Mouse (Mus musculus): Measurements from ENCODE around the gene Fgfbp3. TPM values are rescaled to one million over a fixed set of nuclear protein-coding genes. Genes with fewer than 3 reads are reported as not detected.

Fgfbp3 gene
- polyA plus RNA-seq, 1 experiment from 2014 or later = 3.1 TPM

DNA sequence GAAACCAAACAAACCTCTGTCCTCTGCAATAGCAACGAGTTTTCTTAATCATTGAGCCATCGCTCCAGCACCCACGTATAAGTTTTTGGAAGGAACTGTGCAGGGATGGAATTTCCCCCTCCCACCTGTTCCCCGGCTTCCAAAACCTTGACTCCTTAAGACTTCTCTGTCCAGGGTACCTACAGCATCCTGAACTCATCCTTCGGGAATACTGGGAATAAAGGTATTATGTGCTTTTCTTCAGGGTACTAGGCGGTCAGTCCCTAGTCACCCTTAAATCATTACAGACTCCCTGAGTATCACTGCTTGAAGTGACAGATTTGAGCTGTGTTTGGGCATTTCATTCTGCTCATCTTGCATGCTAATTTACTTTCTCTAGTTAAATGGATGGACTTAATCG, 16.0 kb downstream of the Fgfbp3 start:
- peak overlapping the region; percentile 43; the same call in 1 of the 2 replicates for H3K4me3 ChIP-seq (ENCODE audit: low read depth, low read length)
- WGBS = 47% methylated on average over 7 of the region's 7 CpGs
- no peaks in the 10 kb centered on the region for H3K4me1 ChIP-seq (ENCODE audit: control insufficient read depth, insufficient read depth, low read length)
- ATAC-seq (ENCODE audit: insufficient number of reproducible peaks, low FRiP score, low TSS enrichment, low read depth) (no peak), DNase-seq (ENCODE audit: low spot score) (no peak)
- peak overlapping the region; percentile 70; the same call in 1 of the 2 replicates for H3K4me2 ChIP-seq (ENCODE audit: low read depth, severe bottlenecking)
- H3K9ac ChIP-seq (ENCODE audit: low read length) = no peak overlapping the region
- no peaks in the 10 kb centered on the region for H3K36me3 ChIP-seq (ENCODE audit: control insufficient read depth, insufficient read depth, low read length)
- no peaks in the 10 kb centered on the region for H3K27me3 ChIP-seq (ENCODE audit: control insufficient read depth, insufficient read depth, low read length)
- H3K9me3 ChIP-seq (ENCODE audit: control insufficient read depth, low read length) = no peaks in the 10 kb centered on the region
- no peak overlapping the region; the same call in 1 of the 2 replicates for H3K27ac ChIP-seq (replicated peaks; ENCODE audit: low read depth, low read length)

- 47% methylated on average over 9 of the region's 9 CpGs for WGBS
- Histone ChIP-seq H3K9me3 (ENCODE audit: control insufficient read depth, low read length) (no peaks in the 10 kb centered on the region), H3K27ac (replicated peaks; ENCODE audit: low read depth, low read length) (no peak overlapping the region)
These were observed 21.6 kb downstream of the Fgfbp3 start for GRCm38 (mm10) chr19:36897778-36898177.

GRCm38 (mm10) chr19:36896791-36897569, 22.4 kb downstream of the Fgfbp3 start:
- Histone ChIP-seq H3K4me3 (ENCODE audit: low read depth, low read length) (no peak overlapping the region), H3K9ac (ENCODE audit: low read length) (no peak overlapping the region), H3K36me3 (ENCODE audit: control insufficient read depth, insufficient read depth, low read length) (peaks cover 2% of the 10 kb centered on the region; the same call in 1 of the 2 replicates), H3K9me3 (ENCODE audit: control insufficient read depth, low read length) (no peaks in the 10 kb centered on the region), H3K27me3 (ENCODE audit: control insufficient read depth, insufficient read depth, low read length) (no peaks in the 10 kb centered on the region), H3K4me1 (ENCODE audit: control insufficient read depth, insufficient read depth, low read length) (no peaks in the 10 kb centered on the region), H3K27ac (replicated peaks; ENCODE audit: low read depth, low read length) (no peak overlapping the region), H3K4me2 (ENCODE audit: low read depth, severe bottlenecking) (no peak overlapping the region)
- ATAC-seq (ENCODE audit: insufficient number of reproducible peaks, low FRiP score, low TSS enrichment, low read depth) = peak; percentile 47; the same call in 1 of the 2 replicates
- WGBS = 14% methylated on average over 10 of the region's 10 CpGs
- no peak for DNase-seq (ENCODE audit: low spot score)

More at GRCm38 (mm10) chr19:36897778-36898177, 21.6 kb downstream of the Fgfbp3 start:
- Histone ChIP-seq H3K4me2 (ENCODE audit: low read depth, severe bottlenecking) (no peak overlapping the region), H3K9ac (ENCODE audit: low read length) (no peak overlapping the region), H3K27me3 (ENCODE audit: control insufficient read depth, insufficient read depth, low read length) (no peaks in the 10 kb centered on the region), H3K4me1 (ENCODE audit: control insufficient read depth, insufficient read depth, low read length) (no peaks in the 10 kb centered on the region), H3K36me3 (ENCODE audit: control insufficient read depth, insufficient read depth, low read length) (peaks cover 2% of the 10 kb centered on the region; the same call in 1 of the 2 replicates), H3K4me3 (ENCODE audit: low read depth, low read length) (no peak overlapping the region)
- DNase-seq (ENCODE audit: low spot score) (peak; percentile 47), ATAC-seq (ENCODE audit: insufficient number of reproducible peaks, low FRiP score, low TSS enrichment, low read depth) (no peak)

- 94% methylated on average over 3 of the region's 3 CpGs for WGBS
- H3K9me3 ChIP-seq (ENCODE audit: control insufficient read depth, low read length) = no peaks in the 10 kb centered on the region
- DNase-seq (ENCODE audit: low spot score) (no peak), ATAC-seq (ENCODE audit: insufficient number of reproducible peaks, low FRiP score, low TSS enrichment, low read depth) (no peak)
- no peak overlapping the region for H3K27ac ChIP-seq (replicated peaks; ENCODE audit: low read depth, low read length)
- H3K4me1 ChIP-seq (ENCODE audit: control insufficient read depth, insufficient read depth, low read length) = no peaks in the 10 kb centered on the region
- no peak overlapping the region for H3K4me2 ChIP-seq (ENCODE audit: low read depth, severe bottlenecking)
- H3K4me3 ChIP-seq (ENCODE audit: low read depth, low read length) = no peak overlapping the region
- no peak overlapping the region for H3K9ac ChIP-seq (ENCODE audit: low read length)
- no peaks in the 10 kb centered on the region for H3K27me3 ChIP-seq (ENCODE audit: control insufficient read depth, insufficient read depth, low read length)
- peaks cover 16% of the 10 kb centered on the region for H3K36me3 ChIP-seq (ENCODE audit: control insufficient read depth, insufficient read depth, low read length)
These were observed 27.7 kb downstream of the Fgfbp3 start for GRCm38 (mm10) chr19:36891746-36892145.

DNA sequence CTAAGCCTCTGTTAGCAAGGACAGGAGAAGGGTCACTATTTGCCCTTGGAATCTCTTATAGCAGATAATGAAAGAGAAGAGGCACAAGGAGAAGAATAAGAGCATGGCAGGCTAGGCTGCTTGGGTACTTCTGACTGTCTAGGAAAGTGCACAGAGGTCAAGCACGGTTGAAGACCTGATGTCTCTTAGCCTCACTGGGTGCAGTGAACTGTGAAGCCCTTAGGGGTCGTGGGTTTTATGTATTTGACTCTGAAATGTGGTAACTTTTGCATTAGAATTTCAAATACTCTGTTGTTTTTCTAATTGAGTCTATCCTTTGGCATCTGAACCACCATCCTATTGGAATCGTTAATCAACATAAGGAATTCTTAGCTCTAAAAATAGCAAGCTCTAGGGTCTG, 31.7 kb downstream of the Fgfbp3 start:
- H3K27me3 ChIP-seq (ENCODE audit: control insufficient read depth, insufficient read depth, low read length) = no peaks in the 10 kb centered on the region
- DNase-seq (ENCODE audit: low spot score) (no peak), ATAC-seq (ENCODE audit: insufficient number of reproducible peaks, low FRiP score, low TSS enrichment, low read depth) (no peak)
- H3K9me3 ChIP-seq (ENCODE audit: control insufficient read depth, low read length) = no peaks in the 10 kb centered on the region
- no peak overlapping the region for H3K9ac ChIP-seq (ENCODE audit: low read length)
- H3K36me3 ChIP-seq (ENCODE audit: control insufficient read depth, insufficient read depth, low read length) = peaks cover 30% of the 10 kb centered on the region
- no peaks in the 10 kb centered on the region for H3K4me1 ChIP-seq (ENCODE audit: control insufficient read depth, insufficient read depth, low read length)
- H3K4me3 ChIP-seq (ENCODE audit: low read depth, low read length) = no peak overlapping the region
- WGBS = 92% methylated on average over 3 of the region's 3 CpGs
- no peak overlapping the region for H3K27ac ChIP-seq (replicated peaks; ENCODE audit: low read depth, low read length)
- no peak overlapping the region for H3K4me2 ChIP-seq (ENCODE audit: low read depth, severe bottlenecking)

- DNase-seq (ENCODE audit: low spot score) (no peak), ATAC-seq (ENCODE audit: insufficient number of reproducible peaks, low FRiP score, low TSS enrichment, low read depth) (no peak)
- H3K36me3 ChIP-seq (ENCODE audit: control insufficient read depth, insufficient read depth, low read length) = peaks cover 33% of the 10 kb centered on the region
- H3K4me1 ChIP-seq (ENCODE audit: control insufficient read depth, insufficient read depth, low read length) = no peaks in the 10 kb centered on the region
- H3K9me3 ChIP-seq (ENCODE audit: control insufficient read depth, low read length) = no peaks in the 10 kb centered on the region
- H3K4me2 ChIP-seq (ENCODE audit: low read depth, severe bottlenecking) = no peak overlapping the region
- no peaks in the 10 kb centered on the region for H3K27me3 ChIP-seq (ENCODE audit: control insufficient read depth, insufficient read depth, low read length)
- no peak overlapping the region for H3K27ac ChIP-seq (replicated peaks; ENCODE audit: low read depth, low read length)
- H3K4me3 ChIP-seq (ENCODE audit: low read depth, low read length) = no peak overlapping the region
- 84% methylated on average over 2 of the region's 2 CpGs for WGBS
- H3K9ac ChIP-seq (ENCODE audit: low read length) = no peak overlapping the region
These were observed 33.1 kb downstream of the Fgfbp3 start for GRCm38 (mm10) chr19:36886316-36886715.

DNA sequence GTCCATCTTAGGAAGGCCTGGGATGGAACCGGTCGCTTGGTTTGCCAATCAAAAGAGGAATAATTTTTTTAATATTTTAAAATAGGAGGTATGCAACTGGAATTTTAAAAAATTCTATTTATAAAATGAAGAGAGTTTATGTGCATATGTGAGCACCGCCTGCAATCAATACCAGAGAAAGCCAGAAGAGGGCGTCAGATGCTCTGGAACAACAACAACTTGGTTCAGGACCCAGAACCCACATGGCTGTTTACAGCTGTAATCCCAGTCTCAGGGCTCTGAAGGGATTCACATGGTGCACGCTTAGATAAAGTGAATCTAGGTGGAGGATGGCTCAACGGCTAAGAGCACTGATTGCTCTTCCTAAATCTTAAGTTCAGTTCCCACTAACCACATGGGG, 36.3 kb downstream of the Fgfbp3 start:
- no peak overlapping the region for H3K9ac ChIP-seq (ENCODE audit: low read length)
- 86% methylated on average over 6 of the region's 6 CpGs for WGBS
- ATAC-seq (ENCODE audit: insufficient number of reproducible peaks, low FRiP score, low TSS enrichment, low read depth) = no peak

GRCm38 (mm10) chr19:36878743-36879495, 40.5 kb downstream of the Fgfbp3 start:
- Histone ChIP-seq H3K9ac (ENCODE audit: low read length) (no peak overlapping the region), H3K4me1 (ENCODE audit: control insufficient read depth, insufficient read depth, low read length) (no peaks in the 10 kb centered on the region), H3K4me3 (ENCODE audit: low read depth, low read length) (no peak overlapping the region), H3K27me3 (ENCODE audit: control insufficient read depth, insufficient read depth, low read length) (no peaks in the 10 kb centered on the region), H3K4me2 (ENCODE audit: low read depth, severe bottlenecking) (no peak overlapping the region), H3K36me3 (ENCODE audit: control insufficient read depth, insufficient read depth, low read length) (peaks cover 32% of the 10 kb centered on the region), H3K27ac (replicated peaks; ENCODE audit: low read depth, low read length) (no peak overlapping the region), H3K9me3 (ENCODE audit: control insufficient read depth, low read length) (no peaks in the 10 kb centered on the region)
- 72% methylated on average over 11 of the region's 11 CpGs for WGBS
- ATAC-seq (ENCODE audit: insufficient number of reproducible peaks, low FRiP score, low TSS enrichment, low read depth) (no peak), DNase-seq (ENCODE audit: low spot score) (no peak)

More for the DNA sequence above, 36.3 kb downstream of the Fgfbp3 start:
- H3K36me3 ChIP-seq (ENCODE audit: control insufficient read depth, insufficient read depth, low read length) = peaks cover 32% of the 10 kb centered on the region
- no peaks in the 10 kb centered on the region for H3K27me3 ChIP-seq (ENCODE audit: control insufficient read depth, insufficient read depth, low read length)
- no peaks in the 10 kb centered on the region for H3K9me3 ChIP-seq (ENCODE audit: control insufficient read depth, low read length)
- H3K4me2 ChIP-seq (ENCODE audit: low read depth, severe bottlenecking) = no peak overlapping the region
- no peaks in the 10 kb centered on the region for H3K4me1 ChIP-seq (ENCODE audit: control insufficient read depth, insufficient read depth, low read length)
- H3K4me3 ChIP-seq (ENCODE audit: low read depth, low read length) = no peak overlapping the region
- peak; percentile 59 for DNase-seq (ENCODE audit: low spot score)
- H3K27ac ChIP-seq (replicated peaks; ENCODE audit: low read depth, low read length) = no peak overlapping the region

Data from limb, embryonic 11.5 days (tissue).